Mouse (Mus musculus): ENCODE measurements around the gene Ptgdr2.
A peak's percentile ranks its signal among the peaks of the same experiment; 100 is the strongest.

DNA sequence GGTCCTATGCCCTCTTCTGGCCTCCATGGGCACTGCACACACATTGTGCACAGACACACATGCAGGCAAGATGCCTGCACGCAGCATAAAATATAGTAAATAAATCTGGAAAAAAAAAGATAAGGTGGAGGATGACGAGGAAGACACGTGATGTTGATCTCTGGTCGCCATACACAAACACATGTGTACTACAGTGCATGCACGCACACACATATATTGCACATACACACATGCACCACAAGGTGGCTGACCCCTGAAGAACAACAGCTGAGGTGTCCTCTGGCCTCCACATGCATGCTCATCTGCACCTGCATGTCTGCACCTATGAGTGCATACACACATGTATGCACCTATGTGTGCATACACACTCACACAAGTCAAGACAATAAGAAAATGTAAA is 883 bp upstream of the Ptgdr2 start:
- peak; percentile 72 for TF ChIP-seq CTCF (conservative IDR thresholded peaks at IDR 0.05; ENCODE audit: low read length)
- TF ChIP-seq POU5F1 (IDR thresholded peaks at IDR 0.05; ENCODE audit: borderline replicate concordance, low read length): no peak

All from E14TG2a.4 (cell line).